Mouse (Mus musculus) spleen, postnatal 36 days (tissue): Measurements from ENCODE around the gene Gm20834.
"Not testable (repeated sequence)": the region's sequence is repeated elsewhere in the genome, so short reads cannot be mapped to it uniquely, and the experiment has no call there.

Experiments used
- DNase-seq, 2 experiments: peaks; one replicate each; pipeline ENCODE4 v3.0.0; 2022; ENCODE audit warnings: low spot score in 2 of 2, mixed read lengths in 1 of 2

Gene Gm20834

GRCm38 (mm10) chrY:10324489-10324888 is at the start of gene Gm20834:
Gm20834 (minus strand) TSS chrY:10324589.
- not testable (repeated sequence) for DNase-seq
